Mouse (Mus musculus) heart, adult 2 months (tissue): ENCODE results near the gene Bag2.

Experiments
- CTCF ChIP-seq: fragments of 200-600 bp; IDR thresholded peaks from 2 replicates; pipeline ENCODE4 v1.8.1; 2022; ENCODE audit warnings: antibody characterized with exemption, mild to moderate bottlenecking, moderate library complexity
- EP300 ChIP-seq: fragments of 200-500 bp; IDR thresholded peaks from 2 replicates; pipeline ENCODE4 v1.6.1; 2011; ENCODE audit warnings: low read depth, low read length, control low read depth; ENCODE audit not compliant: insufficient read depth

- TF ChIP-seq EP300 (no peak), CTCF (no peak)
Measured at GRCm38 (mm10) chr1:33768827-33769226, 11.2 kb upstream of the Bag2 start.
